In genomic region chr1:129150643-129151042, GRCm38 (mm10) we compare ENCODE assay signal across 14 mouse cellular contexts.
DNase-seq lines count a peak whose midpoint lies in the region; ATAC-seq and TF ChIP-seq lines count a peak whose summit lies in the region.
"Had no signal": no experiment of that assay in that cellular context is flagged by ENCODE, and none has a peak within 500 bp of the region (broad histone marks: within the 10 kb centered on the region; RNA-seq: fewer than 3 reads in every experiment).

No protein-coding gene starts in this region.

- no peaks in the 10 kb centered on the region for H3K36me3 ChIP-seq in embryonic facial prominence, embryonic 14.5 days (ENCODE audit: control insufficient read depth, insufficient read depth, low read length)
- no peaks in the 10 kb centered on the region for H3K36me3 ChIP-seq in embryonic facial prominence, embryonic 10.5 days (replicated peaks)
- H3K36me3 ChIP-seq in limb, embryonic 13.5 days, result no peaks in the 10 kb centered on the region
- no peaks in the 10 kb centered on the region for H3K36me3 ChIP-seq in limb, embryonic 10.5 days
- H3K36me3 ChIP-seq in limb, embryonic 14.5 days (ENCODE audit: control insufficient read depth, insufficient read depth, low read length), result no peaks in the 10 kb centered on the region
- H3K36me3 ChIP-seq: embryonic facial prominence, embryonic 15.5 days had no signal

- peak; percentile 27 for DNase-seq in embryonic facial prominence, embryonic 14.5 days (ENCODE audit: low spot score)
- DNase-seq in embryonic facial prominence, embryonic 10.5 days (ENCODE audit: low spot score), result no peak
- no peak for DNase-seq in limb, embryonic 10.5 days (ENCODE audit: low spot score)
- peak; percentile 82 for DNase-seq in brain, embryonic 14.5 days (ENCODE audit: low read depth)
- DNase-seq in limb, embryonic 14.5 days (ENCODE audit: low spot score), result peak; percentile 19
- no peak for DNase-seq in thymus, postnatal 10 days (ENCODE audit: low spot score in 2 of 2)
- no peak for DNase-seq in urinary bladder, postnatal 25 days (ENCODE audit: low spot score)
- DNase-seq: adrenal gland, adult 8-10 months; cerebellum, postnatal 36 days; kidney, adult 18-20 months; kidney, postnatal 4 days; right cerebral cortex, postnatal 25 days had no signal

- TF ChIP-seq CTCF in brain, embryonic 14.5 days (IDR thresholded peaks at IDR 0.05; ENCODE audit: borderline replicate concordance, extremely low read depth, insufficient read depth, insufficient read length), result no peak

- ATAC-seq in embryonic facial prominence, embryonic 14.5 days (ENCODE audit: low read depth), result no peak
- peak; percentile 40; the same call in 1 of the 2 replicates for ATAC-seq in limb, embryonic 13.5 days (ENCODE audit: low FRiP score, low read depth)
- ATAC-seq in limb, embryonic 14.5 days (ENCODE audit: low FRiP score, low read depth), result no peak

- H3K27me3 ChIP-seq in embryonic facial prominence, embryonic 14.5 days (replicated peaks; ENCODE audit: control insufficient read depth, insufficient read depth, low read length), result no peaks in the 10 kb centered on the region
- H3K27me3 ChIP-seq in embryonic facial prominence, embryonic 10.5 days (replicated peaks; ENCODE audit: low read depth, poor library complexity, severe bottlenecking), result no peaks in the 10 kb centered on the region
- H3K27me3 ChIP-seq in limb, embryonic 13.5 days, result no peaks in the 10 kb centered on the region
- no peaks in the 10 kb centered on the region for H3K27me3 ChIP-seq in limb, embryonic 10.5 days (ENCODE audit: low read depth, poor library complexity, severe bottlenecking)
- no peaks in the 10 kb centered on the region for H3K27me3 ChIP-seq in limb, embryonic 14.5 days (ENCODE audit: control insufficient read depth, insufficient read depth, low read length)
- H3K27me3 ChIP-seq: embryonic facial prominence, embryonic 15.5 days had no signal

- H3K9ac ChIP-seq in embryonic facial prominence, embryonic 14.5 days (ENCODE audit: low read depth, low read length), result no peak overlapping the region
- H3K9ac ChIP-seq in limb, embryonic 13.5 days, result no peak overlapping the region
- H3K9ac ChIP-seq in limb, embryonic 14.5 days (ENCODE audit: low read depth, low read length, severe bottlenecking), result no peak overlapping the region
- H3K9ac ChIP-seq: embryonic facial prominence, embryonic 15.5 days had no signal

- no peak overlapping the region for H3K27ac ChIP-seq in embryonic facial prominence, embryonic 14.5 days (replicated peaks; ENCODE audit: low read depth, low read length)
- no peak overlapping the region for H3K27ac ChIP-seq in embryonic facial prominence, embryonic 10.5 days (replicated peaks)
- no peak overlapping the region for H3K27ac ChIP-seq in limb, embryonic 13.5 days
- no peak overlapping the region for H3K27ac ChIP-seq in limb, embryonic 10.5 days
- H3K27ac ChIP-seq in limb, embryonic 14.5 days (replicated peaks; ENCODE audit: low read depth, low read length), result no peak overlapping the region
- H3K27ac ChIP-seq: embryonic facial prominence, embryonic 15.5 days had no signal

- H3K4me2 ChIP-seq in embryonic facial prominence, embryonic 14.5 days (ENCODE audit: low read depth, low read length), result no peak overlapping the region
- H3K4me2 ChIP-seq in limb, embryonic 13.5 days (replicated peaks), result no peak overlapping the region
- H3K4me2 ChIP-seq in limb, embryonic 14.5 days (replicated peaks; ENCODE audit: low read depth, low read length, severe bottlenecking), result no peak overlapping the region
- H3K4me2 ChIP-seq: embryonic facial prominence, embryonic 15.5 days had no signal

- H3K9me3 ChIP-seq in embryonic facial prominence, embryonic 14.5 days (ENCODE audit: control insufficient read depth, low read length), result no peaks in the 10 kb centered on the region
- no peaks in the 10 kb centered on the region for H3K9me3 ChIP-seq in embryonic facial prominence, embryonic 10.5 days
- no peaks in the 10 kb centered on the region for H3K9me3 ChIP-seq in limb, embryonic 13.5 days
- no peaks in the 10 kb centered on the region for H3K9me3 ChIP-seq in limb, embryonic 10.5 days (replicated peaks)
- no peaks in the 10 kb centered on the region for H3K9me3 ChIP-seq in limb, embryonic 14.5 days (ENCODE audit: control insufficient read depth, low read length)
- H3K9me3 ChIP-seq: embryonic facial prominence, embryonic 15.5 days had no signal

- no peak overlapping the region for H3K4me3 ChIP-seq in embryonic facial prominence, embryonic 14.5 days (ENCODE audit: low read depth, low read length)
- no peak overlapping the region for H3K4me3 ChIP-seq in embryonic facial prominence, embryonic 10.5 days
- no peak overlapping the region for H3K4me3 ChIP-seq in limb, embryonic 13.5 days
- H3K4me3 ChIP-seq in limb, embryonic 10.5 days, result no peak overlapping the region
- no peak overlapping the region for H3K4me3 ChIP-seq in limb, embryonic 14.5 days (replicated peaks; ENCODE audit: low read length)
- H3K4me3 ChIP-seq: embryonic facial prominence, embryonic 15.5 days had no signal

- H3K4me1 ChIP-seq in embryonic facial prominence, embryonic 14.5 days (ENCODE audit: control insufficient read depth, insufficient read depth, low read length), result peaks cover 3% of the 10 kb centered on the region; the same call in 1 of the 2 replicates
- 0 out of 2 replicates have a peak, but pooled peaks cover 6% of the 10 kb centered on the region for H3K4me1 ChIP-seq in embryonic facial prominence, embryonic 10.5 days
- no peaks in the 10 kb centered on the region for H3K4me1 ChIP-seq in limb, embryonic 13.5 days
- H3K4me1 ChIP-seq in limb, embryonic 10.5 days, result peaks cover 2% of the 10 kb centered on the region; the same call in 1 of the 2 replicates
- H3K4me1 ChIP-seq in limb, embryonic 14.5 days (ENCODE audit: control insufficient read depth, insufficient read depth, low read length), result no peaks in the 10 kb centered on the region
- H3K4me1 ChIP-seq: embryonic facial prominence, embryonic 15.5 days had no signal

- TF ChIP-seq POLR2A in brain, embryonic 14.5 days (IDR thresholded peaks at IDR 0.05; ENCODE audit: borderline replicate concordance, extremely low read depth, insufficient read depth, insufficient read length, poor library complexity, severe bottlenecking), result no peak
- no peak for TF ChIP-seq POLR2A in limb, embryonic 14.5 days (IDR thresholded peaks at IDR 0.05; ENCODE audit: borderline replicate concordance, extremely low read depth, insufficient read depth, insufficient read length)

- WGBS in embryonic facial prominence, embryonic 14.5 days, result 68% methylated on average over 1 of the region's 1 CpGs
- 89% methylated on average over 1 of the region's 1 CpGs for WGBS in embryonic facial prominence, embryonic 10.5 days
- WGBS in limb, embryonic 13.5 days, result 64% methylated on average over 1 of the region's 1 CpGs
- WGBS in limb, embryonic 10.5 days, result 87% methylated on average over 1 of the region's 1 CpGs
- WGBS in limb, embryonic 14.5 days, result 69% methylated on average over 1 of the region's 1 CpGs

Comparison
In these comparisons a context has a peak if more than half of its experiments do, and no peak if none do; other contexts are left out.
1. DNase-seq: peak in embryonic facial prominence, embryonic 14.5 days (single experiment), brain, embryonic 14.5 days (single experiment) and limb, embryonic 14.5 days (single experiment); none in embryonic facial prominence, embryonic 10.5 days (single experiment), limb, embryonic 10.5 days (single experiment), thymus, postnatal 10 days (0 of 2) and urinary bladder, postnatal 25 days (single experiment).